Mouse (Mus musculus) central nervous system, embryonic 11.5 days (tissue): ENCODE measurements around the gene Rab1a. TPM values are rescaled to one million over a fixed set of nuclear protein-coding genes. Genes with fewer than 3 reads are reported as not detected.

Experiments used
- polyA plus RNA-seq: library from polyadenylated mRNA; depleted of rRNA; stranded (reverse); fragments of >200 nt; gene quantifications from 2 replicates; pipeline ENCODE4 v1.2.3, GENCODE M21; 2012; rRNA removed

Rab1a gene
- polyA plus RNA-seq, result 185 and 198 TPM in 2 replicates

DNA sequence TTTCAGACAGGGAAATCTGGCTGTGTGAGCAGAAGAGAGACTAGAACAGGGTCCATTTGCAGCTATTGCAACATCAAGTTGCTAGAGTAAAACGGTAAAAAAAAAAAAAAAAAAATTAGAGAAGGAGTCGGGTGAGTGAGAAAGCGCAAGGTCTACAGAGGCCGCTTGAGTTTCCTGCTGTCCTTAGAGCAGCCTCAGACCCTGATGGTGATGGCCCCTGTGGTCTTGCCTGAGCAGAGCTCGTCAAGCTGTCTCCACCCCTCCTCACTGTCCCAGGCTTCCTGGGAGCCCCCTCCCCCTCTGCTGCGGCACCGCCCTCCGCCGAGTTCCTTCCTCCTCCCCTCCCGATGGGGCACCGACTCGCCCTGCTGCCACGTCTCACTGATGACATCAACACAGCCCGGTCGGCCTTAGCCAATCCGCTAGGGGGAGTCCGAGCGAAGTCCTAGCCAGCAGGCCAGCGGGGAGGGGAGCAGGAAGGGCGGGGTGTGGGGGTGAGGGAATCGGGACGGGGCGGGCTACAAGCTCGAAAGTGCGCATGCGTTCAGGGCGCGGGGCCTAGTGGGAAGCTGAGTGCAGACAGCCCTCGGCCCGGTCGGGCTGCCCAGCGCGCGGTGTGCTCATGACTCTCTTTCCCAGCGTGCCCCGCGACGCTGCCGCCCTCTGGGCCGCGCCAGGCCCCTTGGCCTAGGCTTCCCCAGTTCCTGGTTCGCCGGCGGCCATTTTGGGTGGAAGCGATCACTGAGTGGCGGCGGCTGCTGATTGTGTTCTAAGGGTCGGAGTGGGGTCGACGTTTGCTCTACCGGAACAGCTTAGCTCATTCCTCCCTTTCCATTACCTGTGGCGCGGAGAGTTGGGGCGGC is at the start of gene Rab1a:
TSS of gene Rab1a (plus strand) at position 720 of the 863 bp plus-strand sequence.

DNA sequence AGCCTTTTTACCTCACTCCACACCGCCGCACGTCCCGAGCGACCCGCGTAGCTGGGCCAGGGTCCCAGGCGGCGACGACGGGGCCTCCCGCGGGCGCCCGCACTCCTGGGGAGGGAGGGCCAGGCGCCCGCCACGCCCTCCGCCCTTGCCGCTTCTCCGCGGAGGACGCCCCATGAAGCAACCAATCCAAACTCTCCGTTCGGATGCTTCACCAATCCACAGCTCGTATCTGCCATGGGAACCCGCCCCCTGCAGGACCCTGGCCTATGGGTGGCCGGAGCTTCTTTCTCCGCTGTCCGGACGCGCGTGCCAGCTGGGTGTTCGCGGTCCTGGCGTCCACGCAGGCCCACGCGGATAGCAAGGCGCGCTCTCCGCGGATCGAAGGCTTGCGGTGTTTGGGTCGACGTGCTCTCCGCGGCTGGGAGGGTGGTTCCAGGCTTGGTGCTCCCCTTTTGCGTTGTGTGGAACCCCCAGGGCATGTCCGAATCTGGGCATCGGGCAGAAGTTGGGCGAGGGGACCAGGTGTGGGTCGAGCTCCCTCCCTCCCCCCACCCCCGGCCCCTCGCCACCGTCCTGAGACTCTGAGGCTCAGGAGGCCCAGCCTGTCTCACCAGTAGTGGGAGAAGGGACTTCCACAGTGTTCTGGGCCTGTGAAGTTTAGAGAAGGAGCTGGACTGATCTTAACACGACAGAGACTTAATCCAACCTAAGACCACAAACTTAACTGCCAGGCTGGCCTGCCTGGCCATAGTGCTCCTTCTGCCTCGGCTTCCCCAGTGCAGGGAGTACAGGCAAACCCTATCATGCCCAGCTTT is 48.3 kb downstream of the Rab1a start, which contains the start of gene Cep68:
TSS of gene Cep68 (minus strand) at position 134 of the 815 bp plus-strand sequence.

Other genes starting within 250 kb of the Rab1a start
- gene Actr2, start 88.5 kb upstream of the Rab1a start, polyA plus RNA-seq, result 77.6 and 105 TPM in 2 replicates
- 18.0 and 28.6 TPM in 2 replicates for gene Cep68, start 48.0 kb downstream of the Rab1a start, polyA plus RNA-seq
- gene Slc1a4, start 131.3 kb downstream of the Rab1a start, polyA plus RNA-seq, result 13.1 and 14.0 TPM in 2 replicates